Mouse (Mus musculus): ENCODE data around the gene Fign.

DNA sequence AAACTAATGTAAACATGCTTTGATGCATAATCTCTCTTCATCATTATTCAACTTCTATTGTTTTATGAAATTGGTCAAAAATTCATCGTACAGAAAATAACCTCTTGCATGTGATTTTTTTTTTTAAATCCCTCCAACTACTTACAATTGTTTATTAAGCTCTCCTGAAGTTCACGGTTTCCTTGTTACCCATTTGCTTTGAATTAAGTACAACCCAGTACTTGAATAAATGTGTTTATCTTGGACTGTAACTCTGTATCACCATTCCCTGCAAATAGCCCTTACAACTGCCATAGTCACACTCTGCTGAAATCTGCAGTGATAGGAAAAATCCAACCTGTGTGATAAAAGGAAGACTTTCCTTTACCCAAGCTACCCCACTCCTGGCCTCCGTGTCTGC is 19.3 kb downstream of the Fign start:
- TF ChIP-seq POLR2A (IDR thresholded peaks at IDR 0.05; ENCODE audit: control insufficient read depth, extremely low read depth, insufficient read depth, low read length, poor library complexity), result no peak
- TF ChIP-seq CTCF (IDR thresholded peaks at IDR 0.05; ENCODE audit: borderline replicate concordance, control insufficient read depth, extremely low read depth, insufficient read depth, low read length, poor library complexity), result no peak
